Mouse (Mus musculus) CH12.LX (cell line): ENCODE measurements around the gene 4930469K13Rik. TPM values are rescaled to one million over a fixed set of nuclear protein-coding genes. Genes with fewer than 3 reads are reported as not detected.
A peak's percentile ranks its signal among the peaks of the same experiment; 100 is the strongest.

Experiments
- DNase-seq: peaks from one replicate; pipeline ENCODE4 v3.0.0-alpha.2; 2013; ENCODE audit errors: extremely low read depth
- H3K27ac ChIP-seq: 2 replicates; pipeline ENCODE4 v1.5.1; 2012; ENCODE audit warnings: low read depth, mild to moderate bottlenecking, control low read depth, moderate library complexity; ENCODE audit not compliant: insufficient read depth
- H3K27me3 ChIP-seq: replicated peaks from 2 replicates; pipeline ENCODE3; 2012; ENCODE audit warnings: inconsistent platforms
- H3K36me3 ChIP-seq, 2 experiments: replicated peaks in 1 of 2; 2 replicates each; pipeline versions ENCODE3 to v1.6.1; 2012; ENCODE audit warnings: inconsistent platforms in 1 of 2, low read length in 1 of 2, mild to moderate bottlenecking in 1 of 2, mixed read lengths in 1 of 2, moderate library complexity in 1 of 2; ENCODE audit not compliant: control insufficient read depth in 1 of 2, insufficient read depth in 1 of 2
- H3K4me1 ChIP-seq, 2 experiments: 2 replicates each; pipeline ENCODE4 v1.6.1; 2012; ENCODE audit warnings: inconsistent platforms in 1 of 2, moderate library complexity in 1 of 2; ENCODE audit not compliant: insufficient read depth in 2 of 2, control insufficient read depth in 1 of 2
- H3K4me2 ChIP-seq: 2 replicates; pipeline ENCODE4 v1.6.1; 2012; ENCODE audit warnings: low read depth, mild to moderate bottlenecking, control low read depth; ENCODE audit not compliant: poor library complexity, insufficient read depth, severe bottlenecking
- H3K4me3 ChIP-seq, 3 experiments: fragments of 150-350 bp in 1 of 3; sonication (generic) in 1 of 3; replicated peaks in 1 of 3; 2 replicates each; pipeline versions ENCODE3 to v1.5.1; 2011 to 2012; ENCODE audit warnings: low read depth in 2 of 3, low read length in 2 of 3, mild to moderate bottlenecking in 2 of 3, moderate library complexity in 2 of 3, control low read depth in 1 of 3, improper control_type of control experiment in 1 of 3, inconsistent platforms in 1 of 3, mixed read lengths in 1 of 3; ENCODE audit not compliant: poor library complexity in 1 of 3
- H3K79me2 ChIP-seq: replicated peaks from 2 replicates; pipeline ENCODE4 v1.6.1; 2012; ENCODE audit warnings: mild to moderate bottlenecking, moderate library complexity; ENCODE audit not compliant: control insufficient read depth, poor library complexity, insufficient read depth, severe bottlenecking; ENCODE audit errors: extremely low read depth
- H3K9ac ChIP-seq: 2 replicates; pipeline ENCODE4 v1.6.1; 2012; ENCODE audit warnings: low read depth, mild to moderate bottlenecking, control low read depth, moderate library complexity; ENCODE audit not compliant: insufficient read depth
- H3K9me3 ChIP-seq: replicated peaks from 2 replicates; pipeline ENCODE3; 2012; ENCODE audit warnings: low read length, inconsistent platforms, mixed read lengths
- BHLHE40 ChIP-seq: IDR thresholded peaks from 2 replicates; pipeline ENCODE4 v1.6.1; 2011; ENCODE audit warnings: mild to moderate bottlenecking, low read depth, low read length, improper control_type of control experiment
- CHD1 ChIP-seq: IDR thresholded peaks from 2 replicates; pipeline ENCODE4 v1.6.1; 2012; ENCODE audit warnings: low read depth, low read length, improper control_type of control experiment, inconsistent platforms
- CHD2 ChIP-seq: IDR thresholded peaks from 2 replicates; pipeline ENCODE4 v1.6.1; 2011; ENCODE audit warnings: low read length, improper control_type of control experiment
- CTCF ChIP-seq, 2 experiments: IDR thresholded peaks in 1 of 2; conservative IDR thresholded peaks in 1 of 2; 2 replicates each; pipeline ENCODE4 v1.5.1; 2011 to 2012; ENCODE audit warnings: low read depth in 2 of 2, low read length in 2 of 2, improper control_type of control experiment in 1 of 2, inconsistent platforms in 1 of 2, mild to moderate bottlenecking in 1 of 2, moderate library complexity in 1 of 2
- E2F4 ChIP-seq: IDR thresholded peaks from 2 replicates; pipeline ENCODE4 v1.6.1; 2011; ENCODE audit warnings: low read depth, low read length, improper control_type of control experiment; ENCODE audit not compliant: insufficient replicate concordance
- ELF1 ChIP-seq: IDR thresholded peaks from 2 replicates; pipeline ENCODE4 v1.6.1; 2014; ENCODE audit warnings: low read depth, mild to moderate bottlenecking, inconsistent platforms, low read length, improper control_type of control experiment
- EP300 ChIP-seq: IDR thresholded peaks from 2 replicates; pipeline ENCODE4 v1.6.1; 2011; ENCODE audit warnings: low read length, improper control_type of control experiment
- ETS1 ChIP-seq: conservative IDR thresholded peaks from 2 replicates; pipeline ENCODE4 v1.6.1; 2012; ENCODE audit warnings: low read depth, mild to moderate bottlenecking, inconsistent platforms, low read length, improper control_type of control experiment, moderate library complexity
- GABPA ChIP-seq: IDR thresholded peaks from 2 replicates; pipeline ENCODE4 v1.6.1; 2012; ENCODE audit warnings: low read depth, low read length, improper control_type of control experiment, inconsistent platforms; ENCODE audit not compliant: insufficient replicate concordance
- HCFC1 ChIP-seq: IDR thresholded peaks from 2 replicates; pipeline ENCODE4 v1.6.1; 2012; ENCODE audit warnings: low read depth, mild to moderate bottlenecking, inconsistent platforms, low read length, improper control_type of control experiment
- IRF4 ChIP-seq: IDR thresholded peaks from 2 replicates; pipeline ENCODE4 v1.6.1; 2014; ENCODE audit warnings: low read depth, mild to moderate bottlenecking, inconsistent platforms, low read length, improper control_type of control experiment
- JUND ChIP-seq: conservative IDR thresholded peaks from 2 replicates; pipeline ENCODE4 v1.6.1; 2011; ENCODE audit warnings: low read depth, low read length, improper control_type of control experiment
- KAT2A ChIP-seq: IDR thresholded peaks from 2 replicates; pipeline ENCODE4 v1.6.1; 2012; ENCODE audit warnings: low read length, improper control_type of control experiment, inconsistent platforms; ENCODE audit not compliant: insufficient replicate concordance
- MAFK ChIP-seq: IDR thresholded peaks from 2 replicates; pipeline ENCODE4 v1.6.1; 2011; ENCODE audit warnings: low read length, improper control_type of control experiment; ENCODE audit not compliant: insufficient replicate concordance
- MAX ChIP-seq: IDR thresholded peaks from 2 replicates; pipeline ENCODE4 v1.6.1; 2011; ENCODE audit warnings: low read length, improper control_type of control experiment
- MAZ ChIP-seq: IDR thresholded peaks from 2 replicates; pipeline ENCODE4 v1.6.1; 2012; ENCODE audit warnings: low read depth, mild to moderate bottlenecking, inconsistent platforms, low read length, improper control_type of control experiment, moderate library complexity
- MEF2A ChIP-seq: IDR thresholded peaks from 2 replicates; pipeline ENCODE4 v1.6.1; 2014; ENCODE audit warnings: low read depth, mild to moderate bottlenecking, inconsistent platforms, low read length, improper control_type of control experiment, borderline replicate concordance
- MXI1 ChIP-seq: IDR thresholded peaks from 2 replicates; pipeline ENCODE4 v1.6.1; 2011; ENCODE audit warnings: mild to moderate bottlenecking, low read depth, low read length, improper control_type of control experiment
- MYC ChIP-seq: IDR thresholded peaks from 2 replicates; pipeline ENCODE4 v1.6.1; 2011; ENCODE audit warnings: low read depth, mild to moderate bottlenecking, improper control_type of control experiment, low read length
- NELFE ChIP-seq: IDR thresholded peaks from 2 replicates; pipeline ENCODE4 v1.6.1; 2011; ENCODE audit warnings: low read depth, low read length, improper control_type of control experiment
- NRF1 ChIP-seq: IDR thresholded peaks from 2 replicates; pipeline ENCODE4 v1.6.1; 2014; ENCODE audit warnings: low read depth, mild to moderate bottlenecking, inconsistent platforms, low read length, improper control_type of control experiment, moderate library complexity
- PAX5 ChIP-seq: IDR thresholded peaks from 2 replicates; pipeline ENCODE4 v1.6.1; 2012; ENCODE audit warnings: low read length, inconsistent platforms, mixed read lengths
- POLR2AphosphoS2 ChIP-seq: IDR thresholded peaks from 2 replicates; pipeline ENCODE4 v1.6.1; 2011; ENCODE audit warnings: low read depth, low read length, improper control_type of control experiment
- RAD21 ChIP-seq: IDR thresholded peaks from 2 replicates; pipeline ENCODE4 v1.6.1; 2011; ENCODE audit warnings: low read depth, mild to moderate bottlenecking, low read length, improper control_type of control experiment, moderate library complexity
- RCOR1 ChIP-seq: conservative IDR thresholded peaks from 2 replicates; pipeline ENCODE4 v1.6.1; 2012; ENCODE audit warnings: low read depth, mild to moderate bottlenecking, inconsistent platforms, low read length, improper control_type of control experiment
- SIN3A ChIP-seq: IDR thresholded peaks from 2 replicates; pipeline ENCODE4 v1.6.1; 2012; ENCODE audit warnings: low read length, improper control_type of control experiment, inconsistent platforms
- SMC3 ChIP-seq: IDR thresholded peaks from 2 replicates; pipeline ENCODE4 v1.6.1; 2011; ENCODE audit warnings: low read depth, low read length, improper control_type of control experiment
- TCF12 ChIP-seq: IDR thresholded peaks from 2 replicates; pipeline ENCODE4 v1.6.1; 2014; ENCODE audit warnings: low read depth, mild to moderate bottlenecking, inconsistent platforms, low read length, improper control_type of control experiment
- UBTF ChIP-seq: IDR thresholded peaks from 2 replicates; pipeline ENCODE4 v1.6.1; 2012; ENCODE audit warnings: low read depth, mild to moderate bottlenecking, inconsistent platforms, low read length, improper control_type of control experiment, moderate library complexity
- USF1 ChIP-seq: IDR thresholded peaks from 2 replicates; pipeline ENCODE4 v1.6.1; 2014; ENCODE audit warnings: low read depth, mild to moderate bottlenecking, inconsistent platforms, low read length, improper control_type of control experiment
- USF2 ChIP-seq: conservative IDR thresholded peaks from 2 replicates; pipeline ENCODE4 v1.6.1; 2011; ENCODE audit warnings: low read depth, low read length, improper control_type of control experiment
- ZC3H11A ChIP-seq: IDR thresholded peaks from 2 replicates; pipeline ENCODE4 v1.6.1; 2012; ENCODE audit warnings: low read depth, mild to moderate bottlenecking, inconsistent platforms, low read length, improper control_type of control experiment
- ZKSCAN1 ChIP-seq: IDR thresholded peaks from 2 replicates; pipeline ENCODE4 v1.6.1; 2012; ENCODE audit warnings: low read depth, inconsistent platforms, low read length, improper control_type of control experiment, borderline replicate concordance
- ZMIZ1 ChIP-seq: IDR thresholded peaks from 2 replicates; pipeline ENCODE4 v1.6.1; 2012; ENCODE audit warnings: low read depth, mild to moderate bottlenecking, inconsistent platforms, low read length, improper control_type of control experiment
- ZNF384 ChIP-seq: IDR thresholded peaks from 2 replicates; pipeline ENCODE4 v1.6.1; 2012; ENCODE audit warnings: low read depth, low read length, improper control_type of control experiment, inconsistent platforms
- dilution Hi-C: fragments of 300-500 bp; cut with MboI; formaldehyde crosslinking; loops from 2 replicates; pipeline ENCODE4 v1.14.3; 2020; ENCODE audit warnings: low sequenced_read_pairs; ENCODE audit not compliant: extremely low pct_unique_long_range_greater_than_20kb, extremely low pct_ligation_motif_present
- in situ Hi-C: fragments of 300-500 bp; cut with MboI; formaldehyde crosslinking; loops from 3 replicates; pipeline ENCODE4 v1.14.3; 2019; ENCODE audit warnings: low sequenced_read_pairs, low pct_ligation_motif_present, low pct_unique_long_range_greater_than_20kb, mixed read lengths
- polyA plus RNA-seq: library from polyadenylated mRNA; unstranded; fragments of >175 nt; gene quantifications from 2 replicates; pipeline ENCODE4 v1.2.1, GENCODE M21; 2012; ENCODE audit warnings: low read depth; ENCODE audit not compliant: insufficient read length
- total RNA-seq, 2 experiments: library from RNA; depleted of rRNA; stranded (reverse); fragments of 300-350 nt in 1 of 2; fragments of >200 nt in 1 of 2; gene quantifications; 2 replicates each; pipeline ENCODE4 v1.2.3; 2012 to 2014

4930469K13Rik gene
- total and polyA plus RNA-seq, 3 experiments, result not detected

- H3K4me3 ChIP-seq, result no peak overlapping the region
- DNase-seq, result peak; percentile 67
- H3K4me1 ChIP-seq, result peaks cover 0 to 13% of the 10 kb centered on the region in 2 experiments; a peak in 2 of 4 replicates
- in situ Hi-C loops (loop anchor here (25.0 kb wide), 1 partner anchor 254 kb away; the partner anchor contains the start of gene Foxi1), dilution Hi-C loops (no loop called here)
- H3K36me3 ChIP-seq, result no peaks in the 10 kb centered on the region
- no peaks in the 10 kb centered on the region for H3K79me2 ChIP-seq
- peaks cover 8% of the 10 kb centered on the region for H3K27me3 ChIP-seq
- no peaks in the 10 kb centered on the region for H3K9me3 ChIP-seq
- H3K4me2 ChIP-seq, result no peak overlapping the region
- no peak overlapping the region for H3K9ac ChIP-seq
- TF ChIP-seq CTCF (conservative IDR thresholded peaks at IDR 0.05 in 1 of 2, IDR thresholded peaks at IDR 0.05 in 1 of 2; ENCODE audit: low read depth in 2 of 2, low read length in 2 of 2) (peak; percentile 81 to 88), SIN3A (no peak), CHD1 (no peak), ZC3H11A (peak; percentile 38; the same call in 1 of the 2 replicates), RAD21 (peak; percentile 73), ETS1 (no peak), GABPA (no peak), NRF1 (no peak), PAX5 (no peak), IRF4 (no peak), ZNF384 (no peak), E2F4 (no peak), ZMIZ1 (no peak), USF1 (no peak), MAX (no peak), USF2 (no peak), EP300 (no peak), MEF2A (no peak), MYC (no peak), MXI1 (no peak), HCFC1 (no peak), ELF1 (no peak), UBTF (no peak), POLR2AphosphoS2 (no peak), MAFK (no peak), MAZ (no peak), ZKSCAN1 (no peak), TCF12 (no peak), NELFE (no peak), BHLHE40 (no peak), RCOR1 (no peak), CHD2 (no peak), KAT2A (no peak), SMC3 (peak; percentile 85), JUND (no peak)
- no peak overlapping the region for H3K27ac ChIP-seq
Measured at GRCm38 (mm10) chr11:33958713-33959112, 139.6 kb downstream of the 4930469K13Rik start.
